Mouse (Mus musculus) heart, postnatal 25 days (tissue): ENCODE results near the gene Ccdc12. TPM values are rescaled to one million over a fixed set of nuclear protein-coding genes. Genes with fewer than 3 reads are reported as not detected.
A peak's percentile ranks its signal among the peaks of the same experiment; 100 is the strongest.

Experiments
- DNase-seq: peaks from one replicate; pipeline ENCODE4 v3.0.0; 2022; ENCODE audit warnings: low spot score
- intact Hi-C: fragments of 180-260 bp; cut with DNase I; formaldehyde crosslinking; loops from one replicate; pipeline ENCODE4 v1.15.1; 2025
- total RNA-seq, 2 experiments: library from RNA; stranded (reverse); gene quantifications; 2 replicates each; pipeline ENCODE4 v1.2.3; 2021

Ccdc12 gene
- total RNA-seq, 2 experiments from 2014 or later = 61.6 to 66.8 TPM

GRCm38 (mm10) chr9:110696427-110696826, 40.1 kb downstream of the Ccdc12 start:
- intact Hi-C loops = no loop called here
- DNase-seq = no peak

DNA sequence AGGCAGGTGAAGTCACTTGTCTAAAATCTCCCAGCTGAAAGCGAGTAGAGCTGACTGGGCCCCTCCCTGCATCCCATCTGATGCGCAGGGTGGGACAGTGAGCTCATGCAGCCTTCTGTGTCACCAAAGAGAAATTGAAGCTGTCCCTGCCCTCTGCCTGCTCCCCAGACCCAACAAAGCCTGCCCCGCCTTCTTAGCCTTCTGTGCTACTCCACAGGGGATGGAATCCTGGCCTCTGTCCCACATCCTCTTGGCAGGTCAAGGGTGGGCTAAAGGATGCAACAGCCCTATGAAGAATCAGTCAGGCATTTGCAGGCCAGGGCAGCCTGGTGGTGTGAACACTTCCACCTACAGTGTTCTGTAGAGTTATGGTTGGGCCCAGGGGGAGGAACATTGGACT, 41.2 kb downstream of the Ccdc12 start:
- intact Hi-C loops = no loop called here
- DNase-seq = no peak

DNA sequence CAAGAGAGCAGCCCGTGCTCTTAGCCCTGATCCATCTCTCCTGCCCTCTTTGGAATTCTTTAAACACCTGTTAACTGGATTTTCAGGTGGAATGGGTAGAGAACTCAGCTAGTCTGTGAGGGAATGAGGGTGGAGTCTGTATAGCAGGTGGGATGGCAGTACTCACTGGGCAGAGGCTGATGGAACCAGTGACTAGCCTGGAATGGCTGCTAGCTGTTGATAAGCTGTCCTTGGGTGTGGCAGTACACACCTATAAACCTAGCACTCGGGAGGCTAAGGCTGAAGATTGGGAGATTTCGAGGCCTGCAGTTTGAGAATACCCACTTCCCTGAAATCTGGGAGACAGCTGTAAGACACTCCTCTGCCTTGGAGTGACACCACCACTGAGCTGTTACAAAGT, 43.3 kb downstream of the Ccdc12 start:
- DNase-seq = no peak
- intact Hi-C loops = no loop called here

- DNase-seq = no peak
- intact Hi-C loops = no loop called here
These were observed 45.1 kb downstream of the Ccdc12 start for GRCm38 (mm10) chr9:110701114-110702032.

DNA sequence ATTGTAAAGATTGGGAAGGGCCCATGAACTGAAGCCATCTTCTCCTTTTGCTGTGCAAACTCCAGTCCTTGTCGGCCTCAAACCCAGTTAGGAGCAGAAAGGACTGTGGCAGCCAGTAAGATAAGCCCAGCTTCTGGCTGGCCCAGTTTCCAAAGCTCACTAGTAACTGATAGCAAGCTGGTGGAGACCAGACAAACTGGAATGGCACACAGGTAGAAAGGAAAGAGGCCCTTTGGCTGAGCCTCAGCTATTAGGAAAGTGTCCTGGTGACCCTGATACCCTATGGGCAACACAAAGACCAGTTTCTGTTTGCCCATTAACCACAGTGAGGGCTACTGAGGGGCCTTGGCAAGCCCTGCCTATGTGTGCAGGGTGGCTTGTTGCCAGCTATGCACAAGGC, 46.5 kb downstream of the Ccdc12 start:
- intact Hi-C loops = no loop called here
- no peak for DNase-seq

- DNase-seq = no peak
These were observed 47.6 kb downstream of the Ccdc12 start for GRCm38 (mm10) chr9:110703951-110704350.

GRCm38 (mm10) chr9:110706784-110707183, 50.5 kb downstream of the Ccdc12 start:
- DNase-seq = no peak
- intact Hi-C loops = loop anchor here (5.0 kb wide), 1 partner anchor 294 kb away; no protein-coding TSS in a partner anchor

More at GRCm38 (mm10) chr9:110703951-110704350, 47.6 kb downstream of the Ccdc12 start:
- intact Hi-C loops = no loop called here

DNA sequence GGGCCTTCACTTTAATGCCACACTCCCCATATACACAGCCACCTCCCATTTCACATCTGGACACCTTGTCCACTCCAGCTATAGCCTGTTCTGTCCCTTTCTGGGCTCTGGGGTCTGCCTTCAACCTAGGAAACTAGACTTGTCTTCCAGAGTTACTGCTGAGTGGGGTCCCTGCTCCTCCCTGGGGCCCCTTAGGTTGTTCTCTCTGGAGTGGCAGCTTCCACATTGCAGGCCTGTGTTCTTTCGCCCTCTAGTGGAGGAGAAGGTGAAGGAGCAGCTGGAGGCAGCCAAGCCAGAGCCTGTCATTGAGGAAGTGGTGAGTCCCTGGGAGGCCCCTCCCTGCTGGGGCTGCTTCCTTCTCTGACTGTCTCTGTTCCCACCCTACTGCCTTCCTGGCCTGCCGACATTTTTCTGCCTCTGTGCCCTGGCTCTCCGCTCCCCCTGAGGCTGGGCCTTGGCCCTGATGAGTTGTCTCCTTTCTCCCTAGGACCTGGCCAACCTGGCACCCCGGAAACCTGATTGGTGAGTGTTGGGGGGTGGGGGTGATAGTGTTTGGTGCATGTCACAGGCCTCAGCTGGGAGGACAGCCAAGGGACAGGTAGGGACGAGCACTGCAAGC, 53.4 kb downstream of the Ccdc12 start:
- DNase-seq = peak; percentile 76
- intact Hi-C loops = loop anchor here (1.0 to 5.0 kb wide), 4 partner anchors 37 to 297 kb away; no protein-coding TSS in a partner anchor

- intact Hi-C loops = no loop called here
- no peak for DNase-seq
These were observed 55.2 kb downstream of the Ccdc12 start for GRCm38 (mm10) chr9:110711532-110711931.

DNA sequence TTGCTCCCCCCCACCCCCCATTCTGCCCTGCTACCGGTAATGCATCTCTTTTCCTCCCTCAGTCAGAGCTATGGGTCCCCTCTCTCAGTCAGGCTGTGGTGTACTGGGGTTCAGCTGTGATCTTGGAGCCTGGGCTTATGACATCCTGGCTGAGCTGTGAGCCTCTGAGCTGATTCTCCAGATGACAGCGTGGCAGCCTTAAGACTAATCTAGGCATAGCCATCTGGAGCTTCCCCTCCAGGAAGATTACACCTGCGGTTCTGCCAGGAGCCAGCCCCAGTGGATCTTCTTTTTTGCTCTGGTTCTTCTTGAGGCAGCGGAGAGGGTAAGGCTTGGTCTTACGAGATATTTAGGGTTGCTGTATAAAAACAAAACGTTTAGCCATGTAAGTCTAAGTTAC, 55.7 kb downstream of the Ccdc12 start:
- DNase-seq = no peak
- intact Hi-C loops = no loop called here

DNA sequence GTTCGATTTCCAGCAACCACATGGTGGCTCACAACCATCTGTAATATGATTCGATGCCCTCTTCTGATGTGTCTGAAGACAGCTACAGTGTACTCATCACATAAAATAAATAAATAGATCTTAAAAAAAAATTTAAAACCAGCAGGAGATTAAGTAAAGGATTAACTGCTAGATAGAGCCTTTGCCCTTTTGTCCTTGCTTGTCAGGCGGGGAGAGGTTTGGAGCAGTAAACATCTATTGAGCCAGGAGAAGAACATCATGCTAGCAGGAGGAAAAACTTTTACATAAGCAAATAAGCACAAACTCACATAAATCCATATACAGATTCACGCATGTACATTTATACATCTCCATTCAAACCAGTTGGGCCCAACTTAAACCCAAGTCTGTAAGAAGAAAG, 56.2 kb downstream of the Ccdc12 start:
- DNase-seq = no peak
- intact Hi-C loops = no loop called here

DNA sequence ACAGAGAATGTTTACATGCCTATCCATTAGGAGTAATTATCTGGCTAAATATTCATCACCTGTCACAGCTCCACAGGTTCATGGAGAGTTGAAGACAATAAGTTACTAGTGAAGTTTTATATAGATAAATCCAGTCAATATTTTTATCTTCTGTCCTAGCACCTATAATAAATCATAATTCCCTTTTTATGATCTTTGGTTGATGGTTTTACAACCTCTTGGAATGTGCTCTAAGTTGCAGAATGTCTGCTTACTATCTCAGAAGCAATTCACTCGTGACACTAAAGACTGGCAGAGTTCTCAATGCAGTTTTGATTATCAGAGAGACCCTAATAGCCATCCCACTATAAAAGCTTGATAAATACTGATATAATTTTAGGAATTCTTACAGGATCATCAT, 57.1 kb downstream of the Ccdc12 start:
- no peak for DNase-seq
- intact Hi-C loops = no loop called here

DNA sequence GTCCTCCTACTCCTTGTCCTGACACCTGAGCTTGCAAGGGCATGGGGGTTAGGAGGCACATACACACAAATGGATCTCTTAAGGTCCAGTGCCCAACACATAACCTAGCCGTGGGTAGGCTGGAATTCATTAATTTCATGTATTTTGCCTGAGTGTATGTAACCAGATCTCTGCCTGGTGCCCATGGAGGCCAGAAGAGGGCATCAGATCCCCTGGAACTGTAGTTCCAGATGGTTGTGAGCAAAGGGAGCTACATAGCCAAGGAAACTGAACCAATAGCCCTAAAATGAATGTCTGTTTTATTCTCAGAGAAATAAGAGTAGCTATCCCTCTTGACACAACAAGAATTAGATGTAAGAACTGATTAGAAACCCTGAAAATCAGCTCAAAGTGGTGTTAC, 59.1 kb downstream of the Ccdc12 start:
- DNase-seq = no peak
- intact Hi-C loops = no loop called here

DNA sequence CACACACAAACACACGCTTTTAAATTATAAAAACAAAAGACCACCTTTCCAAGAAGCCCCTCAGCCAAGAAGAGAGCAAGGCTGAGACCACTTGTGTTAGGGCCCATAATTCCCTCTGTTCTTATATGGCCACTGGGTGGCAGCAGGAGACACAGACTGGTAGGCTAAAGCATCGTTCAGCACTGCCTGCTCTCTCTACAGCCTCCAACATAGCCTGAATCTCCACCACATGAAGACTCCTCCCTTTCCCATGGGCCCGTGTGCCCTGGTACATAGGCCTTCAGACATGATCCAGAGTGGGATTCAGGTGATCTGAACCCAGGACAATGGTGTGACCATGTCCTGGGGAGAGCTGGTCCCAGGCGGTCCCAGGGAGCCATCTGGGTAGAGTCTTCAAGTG, 60.5 kb downstream of the Ccdc12 start:
- intact Hi-C loops = loop anchor here (1.0 to 2.0 kb wide), 3 partner anchors 43 to 154 kb away; no protein-coding TSS in a partner anchor
- no peak for DNase-seq

- no peak for DNase-seq
- intact Hi-C loops = no loop called here
These were observed 61.8 kb downstream of the Ccdc12 start for GRCm38 (mm10) chr9:110718071-110718470.

DNA sequence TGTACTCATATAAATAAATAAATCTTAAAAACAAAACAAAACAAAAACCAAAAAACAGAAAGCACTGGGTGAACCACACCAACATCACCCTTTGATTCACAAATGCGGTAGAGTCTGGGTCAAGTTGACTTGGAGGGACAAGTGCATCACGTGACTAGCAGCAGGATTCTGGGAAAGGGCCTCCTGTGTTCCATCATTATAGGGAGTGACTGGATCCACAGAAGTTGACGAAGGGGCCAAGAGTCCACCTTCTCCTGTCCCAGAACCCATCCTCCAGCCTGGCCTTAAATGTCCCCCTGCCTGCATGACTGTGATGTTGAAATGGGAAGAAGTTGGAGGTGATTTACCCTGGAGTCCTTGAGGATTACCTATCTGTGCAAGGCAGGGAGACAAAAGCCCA, 62.5 kb downstream of the Ccdc12 start:
- intact Hi-C loops = no loop called here
- DNase-seq = no peak

- intact Hi-C loops = no loop called here
These were observed 63.7 kb downstream of the Ccdc12 start for GRCm38 (mm10) chr9:110719977-110720376.

GRCm38 (mm10) chr9:110722060-110722459, 65.8 kb downstream of the Ccdc12 start:
- DNase-seq = no peak
- intact Hi-C loops = no loop called here

More at GRCm38 (mm10) chr9:110719977-110720376, 63.7 kb downstream of the Ccdc12 start:
- no peak for DNase-seq

- intact Hi-C loops = no loop called here
- DNase-seq = no peak
These were observed 69.4 kb downstream of the Ccdc12 start for GRCm38 (mm10) chr9:110725721-110726135.

DNA sequence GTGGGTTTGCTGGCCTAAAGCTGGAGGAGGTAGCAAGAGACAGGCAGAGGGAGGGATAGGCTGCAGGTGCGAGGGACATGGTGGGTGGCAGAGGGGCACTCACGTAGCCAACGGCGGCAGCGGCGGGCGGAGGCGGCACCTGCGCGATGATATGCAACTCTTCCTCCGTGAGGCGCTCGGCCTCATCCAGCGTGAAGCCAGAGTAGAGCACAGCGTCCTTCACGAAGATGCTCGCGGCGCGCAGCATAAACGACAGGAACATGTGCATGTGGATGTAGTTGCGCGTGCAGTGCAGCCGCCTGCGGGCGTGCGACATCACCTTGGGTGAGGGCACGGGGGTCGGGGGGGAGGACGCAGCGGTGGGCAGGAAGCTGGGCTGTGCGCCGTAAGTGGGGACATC, 70.6 kb downstream of the Ccdc12 start:
- DNase-seq = no peak
- intact Hi-C loops = no loop called here

DNA sequence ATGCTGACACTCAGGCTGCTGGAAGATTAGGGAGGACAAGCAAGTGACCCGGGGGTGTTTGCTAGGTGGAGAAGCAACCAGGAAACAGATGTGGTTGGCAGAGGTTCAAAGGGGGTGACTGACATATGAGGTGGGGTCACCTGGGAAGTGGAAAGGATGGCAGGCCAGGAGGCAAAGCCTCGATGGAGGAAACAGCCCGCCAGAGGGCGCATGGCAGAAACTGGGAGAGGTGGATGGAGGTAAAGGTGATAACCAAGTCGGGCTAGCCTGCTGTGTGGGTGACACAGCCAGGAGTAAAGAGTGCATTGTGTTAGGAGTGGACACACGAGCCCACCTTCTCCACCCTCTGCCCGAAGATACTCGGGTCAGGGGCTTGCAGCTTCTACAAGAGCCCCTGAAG, 73.5 kb downstream of the Ccdc12 start:
- intact Hi-C loops = loop anchor here (5.0 kb wide), 1 partner anchor 47 kb away; no protein-coding TSS in a partner anchor
- DNase-seq = no peak
